Mouse (Mus musculus): ENCODE measurements around the gene 9030612E09Rik. TPM values are rescaled to one million over a fixed set of nuclear protein-coding genes. Genes with fewer than 3 reads are reported as not detected.

9030612E09Rik gene
- polyA plus RNA-seq, 1 experiment: not detected

- H3K4me3 ChIP-seq (ENCODE audit: insufficient read depth, low read depth, low read length): peak overlapping the region; percentile 61
- no peaks in the 10 kb centered on the region for H3K4me1 ChIP-seq (ENCODE audit: control insufficient read depth, insufficient read depth, insufficient read length, low read length)
- H3K27ac ChIP-seq (replicated peaks; ENCODE audit: low read depth, low read length): no peak overlapping the region
These were observed 1.9 kb upstream of the 9030612E09Rik start for GRCm38 (mm10) chr10:43172554-43172953.

- no peaks in the 10 kb centered on the region for H3K4me1 ChIP-seq (ENCODE audit: control insufficient read depth, insufficient read depth, insufficient read length, low read length)
- peak overlapping the region; percentile 61 for H3K4me3 ChIP-seq (ENCODE audit: insufficient read depth, low read depth, low read length)
- H3K27ac ChIP-seq (replicated peaks; ENCODE audit: low read depth, low read length): no peak overlapping the region
These were observed 1.2 kb upstream of the 9030612E09Rik start for GRCm38 (mm10) chr10:43173141-43173827.

GRCm38 (mm10) chr10:43173828-43174325 lies 627 bp upstream of the 9030612E09Rik start:
- Histone ChIP-seq H3K27ac (replicated peaks; ENCODE audit: low read depth, low read length) (no peak overlapping the region), H3K4me3 (ENCODE audit: insufficient read depth, low read depth, low read length) (peak overlapping the region; percentile 61), H3K4me1 (ENCODE audit: control insufficient read depth, insufficient read depth, insufficient read length, low read length) (no peaks in the 10 kb centered on the region)

- peak overlapping the region; percentile 64 for H3K4me3 ChIP-seq (ENCODE audit: insufficient read depth, low read depth, low read length)
These were observed 675 bp downstream of the 9030612E09Rik start for GRCm38 (mm10) chr10:43175156-43175601.

GRCm38 (mm10) chr10:43180313-43180912 lies 5.9 kb downstream of the 9030612E09Rik start:
- no peak overlapping the region for H3K27ac ChIP-seq (replicated peaks; ENCODE audit: low read depth, low read length)
- H3K4me1 ChIP-seq (ENCODE audit: control insufficient read depth, insufficient read depth, insufficient read length, low read length): no peaks in the 10 kb centered on the region
- no peak overlapping the region for H3K4me3 ChIP-seq (ENCODE audit: insufficient read depth, low read depth, low read length)

More at GRCm38 (mm10) chr10:43175156-43175601, 675 bp downstream of the 9030612E09Rik start:
- H3K27ac ChIP-seq (replicated peaks; ENCODE audit: low read depth, low read length): no peak overlapping the region
- H3K4me1 ChIP-seq (ENCODE audit: control insufficient read depth, insufficient read depth, insufficient read length, low read length): no peaks in the 10 kb centered on the region

- H3K4me3 ChIP-seq (ENCODE audit: insufficient read depth, low read depth, low read length): no peak overlapping the region
- no peaks in the 10 kb centered on the region for H3K4me1 ChIP-seq (ENCODE audit: control insufficient read depth, insufficient read depth, insufficient read length, low read length)
- no peak overlapping the region for H3K27ac ChIP-seq (replicated peaks; ENCODE audit: low read depth, low read length)
These were observed 25.7 kb downstream of the 9030612E09Rik start for GRCm38 (mm10) chr10:43200206-43200605.

GRCm38 (mm10) chr10:43203865-43204264 lies 29.4 kb downstream of the 9030612E09Rik start:
- H3K4me1 ChIP-seq (ENCODE audit: control insufficient read depth, insufficient read depth, insufficient read length, low read length): no peaks in the 10 kb centered on the region
- H3K27ac ChIP-seq (replicated peaks; ENCODE audit: low read depth, low read length): no peak overlapping the region
- H3K4me3 ChIP-seq (ENCODE audit: insufficient read depth, low read depth, low read length): no peak overlapping the region

- Histone ChIP-seq H3K4me1 (ENCODE audit: control insufficient read depth, insufficient read depth, insufficient read length, low read length) (no peaks in the 10 kb centered on the region), H3K4me3 (ENCODE audit: insufficient read depth, low read depth, low read length) (no peak overlapping the region), H3K27ac (replicated peaks; ENCODE audit: low read depth, low read length) (no peak overlapping the region)
These were observed 37.4 kb downstream of the 9030612E09Rik start for GRCm38 (mm10) chr10:43211866-43212265.

- H3K27ac ChIP-seq (replicated peaks; ENCODE audit: low read depth, low read length): no peak overlapping the region
- no peak overlapping the region for H3K4me3 ChIP-seq (ENCODE audit: insufficient read depth, low read depth, low read length)
- H3K4me1 ChIP-seq (ENCODE audit: control insufficient read depth, insufficient read depth, insufficient read length, low read length): peaks cover 6% of the 10 kb centered on the region
These were observed 42.9 kb downstream of the 9030612E09Rik start for GRCm38 (mm10) chr10:43217361-43217900.

- peak overlapping the region; percentile 97 for H3K27ac ChIP-seq (replicated peaks; ENCODE audit: low read depth, low read length)
- H3K4me3 ChIP-seq (ENCODE audit: insufficient read depth, low read depth, low read length): peak overlapping the region; percentile 89
- H3K4me1 ChIP-seq (ENCODE audit: control insufficient read depth, insufficient read depth, insufficient read length, low read length): peaks cover 6% of the 10 kb centered on the region
These were observed 46.0 kb downstream of the 9030612E09Rik start for GRCm38 (mm10) chr10:43220479-43220878.

GRCm38 (mm10) chr10:43220910-43221625 lies 46.6 kb downstream of the 9030612E09Rik start, which contains the start of gene Pdss2:
Pdss2 (plus strand) TSS chr10:43221486.
- Histone ChIP-seq H3K27ac (replicated peaks; ENCODE audit: low read depth, low read length) (peak within 1 kb of the TSS; percentile 97), H3K4me3 (ENCODE audit: insufficient read depth, low read depth, low read length) (peak within 1 kb of the TSS; percentile 89), H3K4me1 (ENCODE audit: control insufficient read depth, insufficient read depth, insufficient read length, low read length) (peaks cover 6% of the 10 kb centered on the region)

- H3K4me3 ChIP-seq (ENCODE audit: insufficient read depth, low read depth, low read length): peak overlapping the region; percentile 89
- H3K27ac ChIP-seq (replicated peaks; ENCODE audit: low read depth, low read length): no peak overlapping the region; the same call in 1 of the 2 replicates
- H3K4me1 ChIP-seq (ENCODE audit: control insufficient read depth, insufficient read depth, insufficient read length, low read length): peaks cover 6% of the 10 kb centered on the region
These were observed 47.2 kb downstream of the 9030612E09Rik start for GRCm38 (mm10) chr10:43221659-43222058.

- Histone ChIP-seq H3K27ac (replicated peaks; ENCODE audit: low read depth, low read length) (no peak overlapping the region), H3K4me3 (ENCODE audit: insufficient read depth, low read depth, low read length) (no peak overlapping the region), H3K4me1 (ENCODE audit: control insufficient read depth, insufficient read depth, insufficient read length, low read length) (peaks cover 6% of the 10 kb centered on the region)
These were observed 48.9 kb downstream of the 9030612E09Rik start for GRCm38 (mm10) chr10:43223391-43223790.
